Mouse (Mus musculus): ENCODE data around the gene Zfp712. TPM values are rescaled to one million over a fixed set of nuclear protein-coding genes. Genes with fewer than 3 reads are reported as not detected.

Zfp712 gene
- 1 to 10 TPM; 1.6 to 1.8 TPM for total RNA-seq (2021)
- long read RNA-seq, experiment 1, partial matches to known transcripts = 0 of 2 reads
- long read RNA-seq, experiment 1, other reads (novel, unspliced or antisense) = 0 of 2 reads
- long read RNA-seq, experiment 2, partial matches to known transcripts = 0 of 1 reads
- long read RNA-seq, experiment 2, other reads (novel, unspliced or antisense) = 1 of 1 reads

DNA sequence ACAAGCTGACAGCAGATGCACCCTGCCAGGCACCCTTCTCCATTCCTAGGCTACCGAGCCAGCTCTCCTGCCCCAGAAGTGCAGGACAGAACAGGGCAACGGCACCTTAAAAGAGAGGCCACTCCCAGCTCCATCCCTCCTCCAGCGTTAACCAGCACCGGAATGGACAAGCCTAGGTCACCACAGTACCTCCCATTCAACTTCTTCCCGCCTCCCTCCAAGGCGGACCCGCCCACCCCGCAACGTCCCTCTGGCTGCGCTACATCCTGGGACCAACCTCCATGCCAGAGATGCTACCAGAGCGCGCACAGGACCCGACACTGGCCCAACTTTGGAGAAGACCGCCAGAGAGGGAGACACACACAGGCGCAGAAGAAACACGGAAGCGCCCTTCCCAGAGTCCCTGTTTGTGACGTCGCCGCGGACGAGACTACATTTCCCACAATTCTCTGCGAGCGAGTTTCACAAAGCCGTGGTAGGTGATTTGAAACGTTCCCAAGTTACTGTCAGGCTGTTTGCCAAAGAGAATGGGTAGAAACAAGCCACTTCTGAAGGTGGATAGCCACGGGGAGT lies at the start of gene Zfp712:
Zfp712 (minus strand) TSS at position 385 of the 573 bp plus-strand sequence.
- DNase-seq = peak; percentile 92

DNA sequence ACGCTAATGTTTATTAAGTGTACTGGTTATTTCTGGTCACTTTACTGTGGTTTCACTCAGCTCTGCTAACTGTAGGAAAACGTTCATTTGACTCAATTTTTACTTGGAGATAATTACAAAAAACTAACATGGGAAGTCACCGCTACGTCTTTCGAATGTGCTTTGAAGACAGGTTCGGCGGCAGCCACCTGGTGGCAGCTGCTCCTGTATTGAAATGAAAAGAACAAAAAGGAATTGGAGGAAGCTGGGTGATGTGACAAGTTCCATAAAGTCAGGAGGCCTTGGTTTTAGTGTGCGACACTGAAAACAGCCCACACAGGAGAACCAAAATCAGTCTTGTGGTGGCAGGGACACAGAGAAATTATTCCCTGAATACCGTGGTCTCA lies 47.8 kb upstream of the Zfp712 start:
- no peak for DNase-seq

DNA sequence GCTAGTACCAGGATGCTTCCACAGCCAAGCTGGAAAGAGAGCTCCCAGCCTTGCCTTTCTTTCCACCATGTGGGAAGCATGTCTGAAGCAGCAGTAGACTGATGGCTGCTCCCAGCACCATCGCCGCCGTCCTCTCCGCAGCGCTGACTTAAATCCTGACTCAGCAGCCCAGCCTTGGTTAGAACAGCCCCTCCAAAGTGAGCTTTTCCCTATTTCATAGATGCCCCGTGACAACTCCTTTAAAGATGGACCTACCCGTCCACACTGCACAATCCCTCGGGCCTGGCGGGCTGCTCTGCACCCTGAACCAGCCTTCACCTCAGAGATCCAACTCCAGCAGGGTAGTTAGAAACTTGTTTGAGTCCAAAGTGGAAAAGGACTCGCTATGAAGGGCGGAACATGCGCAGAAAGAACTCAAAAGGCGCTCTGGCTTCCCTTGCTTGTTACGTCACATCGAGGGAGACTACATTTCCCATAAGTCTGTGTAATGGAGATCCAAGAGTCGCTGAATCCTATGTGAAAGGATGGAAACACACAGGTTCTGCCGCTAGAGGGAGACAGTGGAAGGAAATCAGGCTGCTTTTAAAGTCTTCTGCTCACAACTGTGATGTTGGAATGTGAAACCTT lies 47.3 kb upstream of the Zfp712 start, which contains the start of gene Gm28557:
Gm28557 (minus strand) TSS at position 411 of the 627 bp plus-strand sequence.
- DNase-seq = peak; percentile 92

DNA sequence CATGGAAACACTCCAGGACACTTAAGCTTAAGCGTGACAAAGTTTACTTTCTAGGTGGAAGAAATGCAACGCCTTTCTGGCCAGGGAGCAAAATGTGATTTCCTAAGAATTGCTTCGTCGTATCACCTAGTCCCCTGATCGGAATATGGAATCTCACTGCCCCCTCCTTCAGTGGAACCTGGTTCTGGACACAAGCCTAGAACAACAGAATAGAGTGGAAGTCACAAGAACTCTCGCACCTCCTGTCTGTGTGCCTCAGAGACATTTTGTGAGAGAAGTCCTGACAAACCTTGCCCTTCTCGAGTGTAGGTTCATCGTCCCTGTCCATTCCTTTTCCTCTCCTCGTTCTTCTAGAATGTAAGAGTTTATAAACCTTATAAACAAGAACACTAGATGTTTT lies 46.7 kb upstream of the Zfp712 start:
- DNase-seq = no peak

DNA sequence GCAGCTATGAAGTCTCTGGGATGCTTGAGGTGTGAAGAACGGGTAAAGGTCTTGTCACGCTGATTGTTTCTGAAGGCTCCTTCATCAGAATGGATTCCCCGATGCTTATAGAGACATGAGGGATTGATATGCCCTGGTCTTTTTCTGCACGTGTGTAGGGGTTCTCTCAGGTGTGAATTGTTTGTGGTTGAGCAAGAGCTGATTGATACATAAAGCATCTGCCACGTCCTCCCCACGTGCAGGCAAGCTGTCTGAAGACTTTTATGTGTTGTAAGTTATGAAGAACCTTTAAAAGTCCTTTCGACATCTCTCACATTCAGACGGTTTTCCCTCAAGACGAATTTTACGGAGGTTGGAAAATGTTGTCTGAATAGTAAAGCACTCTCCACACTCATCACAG lies 36.9 kb upstream of the Zfp712 start, which contains the start of gene Zfp708:
Zfp708 (minus strand) TSS at position 101 of the 400 bp plus-strand sequence.
- no peak for DNase-seq

DNA sequence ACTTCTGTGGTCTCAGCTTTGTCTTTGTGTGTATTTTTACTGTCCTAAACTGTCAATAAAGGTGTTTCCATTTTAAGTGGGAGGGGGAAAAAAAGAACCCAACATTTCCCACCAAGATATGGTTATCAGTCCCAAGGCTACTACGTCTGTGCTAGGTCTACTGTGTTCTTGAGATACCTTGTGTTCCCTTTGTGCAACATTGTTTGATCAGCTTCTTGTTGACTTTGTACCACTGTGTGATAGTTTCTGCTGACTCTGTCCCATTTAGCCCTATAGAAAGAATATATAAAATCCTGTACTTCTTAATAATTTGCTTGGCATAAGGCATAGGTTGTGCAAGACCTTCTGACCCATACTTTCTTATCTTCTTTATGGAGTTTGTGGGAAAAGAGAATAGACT lies 29.2 kb upstream of the Zfp712 start:
- DNase-seq = no peak

DNA sequence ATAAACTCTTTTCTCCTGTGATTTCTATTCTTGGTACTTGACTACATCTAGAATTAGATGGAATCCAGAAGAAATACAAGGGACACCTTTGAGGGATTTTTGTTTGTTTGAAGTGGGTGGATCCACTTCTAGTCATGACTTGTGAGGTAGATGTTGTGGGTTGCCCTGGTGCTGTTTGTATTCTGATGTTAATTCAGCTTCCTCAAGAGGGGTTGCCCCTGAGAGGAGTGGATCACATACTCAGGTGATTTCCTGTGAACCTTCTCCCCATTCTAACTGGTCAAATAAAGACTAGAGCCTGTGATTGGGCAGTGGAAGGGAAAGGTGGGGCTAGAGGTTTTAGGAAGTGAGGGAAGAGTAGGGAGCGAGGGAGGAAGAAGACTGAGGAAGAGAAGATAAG lies 21.0 kb upstream of the Zfp712 start:
- no peak for DNase-seq

DNA sequence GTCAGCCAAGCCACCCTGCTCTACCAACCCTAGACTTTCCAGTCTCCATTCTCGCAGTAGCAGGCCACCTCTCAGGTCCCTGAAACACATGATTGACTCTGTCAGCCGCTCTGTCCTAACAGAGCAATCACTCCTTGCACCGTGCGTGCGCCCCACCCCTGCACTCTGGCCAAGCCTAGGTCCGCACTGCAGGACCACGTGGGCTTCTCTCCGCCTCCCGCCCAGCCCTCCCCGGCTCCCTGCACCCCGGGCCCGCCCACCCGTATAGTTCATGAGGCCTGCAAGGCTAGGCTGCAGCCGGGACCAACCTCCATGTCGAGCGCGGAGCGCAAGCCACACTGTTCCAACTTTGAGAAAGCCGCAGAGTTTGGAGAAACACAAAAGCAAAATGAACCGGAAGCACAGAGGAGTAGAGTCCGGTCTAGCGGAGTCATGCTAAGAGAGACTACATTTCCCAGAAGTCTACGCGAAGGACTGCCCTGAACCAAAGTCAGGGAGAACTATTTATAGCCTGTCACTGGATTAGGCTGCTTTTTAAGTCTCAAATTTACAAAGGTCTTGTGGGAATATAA lies 20.3 kb upstream of the Zfp712 start:
- DNase-seq = peak; percentile 87

DNA sequence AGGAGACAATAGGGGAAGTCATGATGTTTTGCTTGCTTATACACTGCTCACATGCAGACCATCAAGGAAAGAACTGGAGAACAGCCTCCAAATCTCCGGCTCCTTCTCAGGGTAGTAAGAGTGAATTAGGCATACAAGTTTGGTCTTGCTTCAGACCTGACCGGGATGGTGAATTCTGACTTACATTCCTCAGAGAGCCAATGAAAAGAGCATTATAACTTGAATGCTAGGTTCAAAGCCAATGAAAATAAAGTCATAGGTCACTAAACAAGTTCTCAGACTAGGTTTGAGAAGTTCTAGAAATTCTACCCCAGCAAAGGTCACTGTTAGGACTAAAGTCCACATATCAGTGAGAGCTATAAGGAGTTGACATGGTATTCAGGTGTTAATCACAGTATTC lies 16.3 kb upstream of the Zfp712 start:
- no peak for DNase-seq

DNA sequence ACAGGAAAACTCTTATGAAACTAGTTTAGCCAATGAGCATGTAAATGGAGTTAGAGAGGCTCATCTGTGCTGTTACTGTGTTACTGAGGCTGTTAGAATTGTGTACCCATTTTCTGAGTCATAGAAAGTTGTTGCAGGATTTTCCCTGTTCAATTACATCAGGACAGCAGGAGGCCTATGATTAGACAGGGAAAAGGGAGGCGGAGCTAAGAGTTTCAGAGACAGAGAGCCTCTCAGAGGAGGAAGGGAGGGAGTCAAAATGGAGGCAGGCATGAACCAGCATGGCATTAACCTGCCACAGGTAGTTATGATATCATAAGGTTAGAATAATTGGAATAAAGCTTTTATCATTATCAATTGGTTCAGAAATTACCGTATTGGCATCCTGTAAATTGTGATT lies 11.8 kb upstream of the Zfp712 start:
- DNase-seq = no peak

DNA sequence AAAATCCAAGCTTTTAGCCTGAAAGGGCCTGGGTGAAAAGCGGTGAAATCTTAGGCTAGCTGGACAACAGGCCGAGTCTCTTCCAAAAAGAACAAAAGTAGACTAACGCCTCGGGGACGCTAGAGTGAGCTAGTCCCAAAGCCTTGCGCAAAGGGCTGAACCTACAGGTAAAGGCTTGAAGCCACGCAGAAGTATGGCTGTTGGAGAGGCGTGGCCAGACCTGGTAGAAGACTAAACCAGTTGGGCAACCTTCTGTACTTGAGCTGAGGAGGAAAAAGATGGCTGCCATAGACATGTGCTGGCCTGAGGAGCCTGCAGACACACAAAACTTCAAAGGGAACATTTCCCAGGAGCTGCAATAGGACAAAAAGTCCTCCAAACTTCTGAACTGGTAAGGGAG lies 4.4 kb upstream of the Zfp712 start:
- DNase-seq = no peak

DNA sequence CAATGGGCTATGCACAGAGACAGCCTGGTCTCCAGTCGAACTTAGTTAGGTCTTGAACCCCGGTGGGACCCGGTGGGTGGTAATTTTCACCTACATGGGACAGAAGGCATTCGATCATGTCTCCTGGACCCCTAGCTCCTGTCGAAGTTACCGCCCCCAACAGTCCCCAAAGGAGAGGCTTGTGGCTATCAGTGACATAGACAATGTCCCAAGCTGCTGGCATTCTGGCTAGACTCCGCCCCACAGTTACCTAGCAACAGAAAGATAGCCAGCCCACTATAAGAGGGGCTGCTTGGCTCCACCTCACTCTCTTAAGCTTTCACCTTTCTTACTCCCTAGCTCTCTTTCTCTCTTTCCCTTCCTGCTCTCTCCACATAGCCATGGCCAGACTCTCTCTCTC lies 1.5 kb upstream of the Zfp712 start:
- DNase-seq = no peak

DNA sequence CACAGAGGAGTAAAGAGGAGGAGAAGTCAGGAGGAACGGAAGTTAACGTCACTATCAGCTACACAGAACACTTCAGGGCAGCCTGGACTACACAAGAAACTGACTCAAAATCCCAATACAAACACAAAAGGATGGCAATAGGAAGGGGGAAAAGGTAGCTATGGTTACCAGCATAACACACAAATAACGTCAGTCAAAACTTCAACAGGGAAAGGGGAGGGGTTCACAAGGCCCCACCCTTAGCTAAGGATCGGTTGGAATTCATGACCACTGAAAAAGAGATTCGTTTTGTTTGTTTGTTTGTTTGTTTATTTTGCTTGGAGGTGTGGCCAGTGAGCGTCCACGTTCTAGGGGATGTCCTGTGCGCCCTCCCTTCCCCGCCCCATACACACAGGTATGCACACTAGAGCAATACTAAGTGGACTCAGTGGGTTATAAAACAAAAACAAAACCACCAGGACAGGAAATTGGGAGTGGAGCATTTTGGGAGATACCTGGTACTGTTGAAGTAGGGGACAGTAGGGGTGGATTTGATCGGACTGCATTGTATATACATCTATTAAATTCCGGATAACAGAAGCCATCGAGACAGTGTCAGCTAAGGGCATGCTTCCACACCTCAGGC lies 697 bp downstream of the Zfp712 start:
- DNase-seq = peak; percentile 7

Other genes with a start within 250 kb of the Zfp712 start
- gene Gm10767, start 156.3 kb downstream of the Zfp712 start, total RNA-seq (2021) = 1 to 10 TPM; 1.4 to 1.5 TPM
- gene Zfp708, start 36.8 kb upstream of the Zfp712 start, total RNA-seq (2021) = 1 to 10 TPM in 1 of 2 experiments, under 1 TPM in 1; 0.99 to 1.5 TPM
- 1 to 10 TPM; 4.5 to 6.4 TPM for gene Gm28557, start 47.4 kb upstream of the Zfp712 start, total RNA-seq (2021)
- under 1 TPM; 0.24 to 0.39 TPM for gene Rslcan18, start 55.1 kb upstream of the Zfp712 start, total RNA-seq (2021)
- gene Zfp759, start 60.5 kb upstream of the Zfp712 start, total RNA-seq (2021) = 1 to 10 TPM; 3.6 to 5.5 TPM
- gene Rsl1, start 112.0 kb upstream of the Zfp712 start, total RNA-seq (2021) = 1 to 10 TPM; 5.8 to 5.9 TPM
- gene Zfp455, start 133.3 kb upstream of the Zfp712 start, total RNA-seq (2021) = 1 to 10 TPM; 1.9 to 2.6 TPM
- gene Zfp458, start 217.3 kb upstream of the Zfp712 start, total RNA-seq (2021) = 1 to 10 TPM; 2.5 to 4.9 TPM
- 1 to 10 TPM; 2.2 to 4.7 TPM for gene Zfp457, start 245.3 kb upstream of the Zfp712 start, total RNA-seq (2021)

Measured in adrenal gland, postnatal 10 days (tissue).